Mouse (Mus musculus) bone marrow macrophage, adult 2 months (primary cell): Measurements from ENCODE around the gene Dgkb.

Experiments used
- CTCF ChIP-seq: IDR thresholded peaks from 2 replicates; pipeline ENCODE4 v1.5.1; 2012; ENCODE audit warnings: low read depth, mild to moderate bottlenecking, low read length, moderate library complexity
- POLR2A ChIP-seq: IDR thresholded peaks from 2 replicates; pipeline ENCODE4 v1.6.1; 2012; ENCODE audit warnings: mild to moderate bottlenecking, low read depth, low read length, borderline replicate concordance

GRCm38 (mm10) chr12:38374159-38374558 is 556.6 kb downstream of the Dgkb start:
- TF ChIP-seq POLR2A (no peak), CTCF (no peak)
